Mouse (Mus musculus) frontal cortex, adult 2 months (tissue): ENCODE results near the gene Cfap100. TPM values are rescaled to one million over a fixed set of nuclear protein-coding genes. Genes with fewer than 3 reads are reported as not detected.

ENCODE experiments used
- DNase-seq, 2 experiments: peaks; one replicate each; pipeline ENCODE4 v3.0.0; 2022; ENCODE audit warnings: low spot score in 1 of 2; ENCODE audit errors: extremely low spot score in 1 of 2
- polyA plus RNA-seq: library from polyadenylated mRNA; depleted of rRNA; stranded (reverse); fragments of >200 nt; gene quantifications from 2 replicates; pipeline ENCODE4 v1.2.3, GENCODE M21; 2012

The Cfap100 gene
- polyA plus RNA-seq, 1 experiment, result 6.3 TPM

GRCm38 (mm10) chr6:90461771-90462170 lies 33.2 kb upstream of the Cfap100 start:
- no peak for DNase-seq

DNA sequence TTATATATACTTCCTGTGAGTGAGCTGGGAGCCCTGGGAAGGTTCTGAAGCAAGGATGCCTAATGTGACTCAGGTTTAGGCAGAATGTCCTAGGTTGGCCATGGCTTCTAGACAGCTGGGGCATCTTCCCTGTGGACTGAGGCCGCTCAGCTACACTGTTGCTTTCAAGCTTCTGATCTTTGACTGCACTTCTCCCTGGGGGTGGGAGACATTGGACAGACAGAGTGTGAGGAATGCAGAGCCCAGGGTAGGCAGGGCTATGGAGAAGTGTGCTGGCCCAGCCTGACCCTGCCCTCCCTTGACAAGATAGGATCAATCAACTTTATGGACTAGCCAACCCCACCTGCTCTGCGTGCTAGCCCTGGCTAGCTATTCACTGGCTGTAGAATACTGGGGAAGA lies 32.6 kb upstream of the Cfap100 start:
- DNase-seq, result no peak

DNA sequence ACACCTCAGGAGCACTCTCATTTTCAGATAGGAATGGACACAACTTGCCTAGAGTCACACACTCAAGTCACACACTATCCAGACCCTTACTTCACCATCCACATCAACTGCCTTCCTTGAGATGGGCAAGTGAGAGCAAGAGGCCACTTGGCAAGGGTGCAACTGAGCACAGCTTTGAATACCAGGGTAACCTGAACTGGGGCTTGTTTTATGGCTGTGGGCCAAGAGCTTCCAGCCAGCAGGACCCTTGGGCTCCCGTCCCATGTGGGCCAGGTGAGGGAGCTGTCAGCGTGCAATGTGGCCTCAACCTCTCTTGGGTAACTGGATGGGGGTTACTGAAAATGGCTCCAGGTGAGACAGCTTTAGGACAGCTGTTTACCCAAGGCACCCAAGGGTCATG lies 28.8 kb upstream of the Cfap100 start:
- no peak for DNase-seq

GRCm38 (mm10) chr6:90453751-90454150 lies 25.2 kb upstream of the Cfap100 start:
- no peak for DNase-seq

DNA sequence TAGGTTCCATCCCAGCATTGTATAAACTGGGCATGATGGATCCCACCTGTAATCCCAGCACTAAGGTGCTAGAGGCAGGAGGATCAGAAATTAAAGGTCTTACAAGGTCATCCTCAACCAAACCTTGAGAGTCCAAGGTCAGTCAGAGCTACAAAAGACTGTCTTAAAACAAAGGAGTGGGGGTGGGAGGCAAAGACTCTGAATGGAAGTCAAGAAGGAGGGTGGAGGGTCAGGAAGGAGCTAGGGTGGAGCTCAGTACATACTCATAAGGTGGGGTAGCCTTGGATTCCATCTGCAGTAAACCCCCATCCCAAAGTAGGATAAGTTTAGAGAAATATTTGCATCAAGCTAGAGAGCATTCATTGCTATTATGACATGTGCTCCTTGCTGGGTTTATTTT lies 24.0 kb upstream of the Cfap100 start:
- no peak for DNase-seq

- DNase-seq, result no peak
Measured at GRCm38 (mm10) chr6:90451512-90451911, 22.9 kb upstream of the Cfap100 start.

GRCm38 (mm10) chr6:90450697-90451096 lies 22.1 kb upstream of the Cfap100 start:
- DNase-seq, result no peak

GRCm38 (mm10) chr6:90450179-90450578 lies 21.6 kb upstream of the Cfap100 start:
- DNase-seq, result peak in 1 of 2 experiments; percentile 92

GRCm38 (mm10) chr6:90446883-90447282 lies 18.3 kb upstream of the Cfap100 start:
- no peak for DNase-seq

- DNase-seq, result no peak
Measured at GRCm38 (mm10) chr6:90437041-90437440, 8.4 kb upstream of the Cfap100 start.

GRCm38 (mm10) chr6:90436192-90436907 lies 7.8 kb upstream of the Cfap100 start:
- no peak for DNase-seq

GRCm38 (mm10) chr6:90435195-90435618 lies 6.6 kb upstream of the Cfap100 start:
- peak; percentile 61 to 91 for DNase-seq

DNA sequence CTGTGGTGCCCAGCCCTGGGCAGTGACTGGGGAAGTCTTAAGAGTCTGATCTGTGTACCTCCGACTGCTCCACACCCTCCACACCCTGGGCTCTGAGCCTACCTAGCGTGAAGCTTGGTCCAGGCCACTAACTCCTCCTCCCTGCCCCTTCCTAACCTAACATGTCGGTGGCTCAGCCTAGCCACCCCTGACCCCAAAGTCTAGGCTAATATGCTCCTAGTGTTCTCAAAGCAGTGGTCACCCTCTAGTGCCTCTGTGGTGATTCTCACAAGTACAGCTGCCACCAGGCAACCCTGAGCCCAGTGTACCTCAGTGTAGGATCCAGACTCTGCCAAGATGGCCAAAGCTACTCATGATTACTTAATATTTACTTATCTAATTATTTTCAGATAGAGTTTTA lies 6.1 kb upstream of the Cfap100 start:
- DNase-seq, result no peak

GRCm38 (mm10) chr6:90431487-90431886 lies 2.9 kb upstream of the Cfap100 start:
- DNase-seq, result peak; percentile 39 to 70

GRCm38 (mm10) chr6:90429911-90430310 lies 1.3 kb upstream of the Cfap100 start:
- DNase-seq, result peak; percentile 49 to 73

- no peak for DNase-seq
Measured at GRCm38 (mm10) chr6:90426003-90426402, 2.6 kb downstream of the Cfap100 start.

GRCm38 (mm10) chr6:90425361-90425760 lies 3.2 kb downstream of the Cfap100 start:
- no peak for DNase-seq

- peak; percentile 39 to 87 for DNase-seq
Measured at GRCm38 (mm10) chr6:90422565-90422964, 6.0 kb downstream of the Cfap100 start.

- no peak for DNase-seq
Measured at GRCm38 (mm10) chr6:90411926-90412325, 16.7 kb downstream of the Cfap100 start.

- no peak for DNase-seq
Measured at GRCm38 (mm10) chr6:90410972-90411371, 17.6 kb downstream of the Cfap100 start.

- DNase-seq, result no peak
Measured at GRCm38 (mm10) chr6:90408632-90409031, 20.0 kb downstream of the Cfap100 start.

- DNase-seq, result no peak
Measured at GRCm38 (mm10) chr6:90397291-90397690, 31.3 kb downstream of the Cfap100 start.

GRCm38 (mm10) chr6:90395751-90396150 lies 32.8 kb downstream of the Cfap100 start:
- no peak for DNase-seq
